Mouse (Mus musculus) cerebral cortex, adult 2 months (tissue): ENCODE measurements around the gene Col4a6.

Source experiments
- WGBS: fragments of 180-500 bp; shearing (Covaris S2); methylation state at CpG from one replicate; pipeline ENCODE4 v1.1.7; 2018; 5-methylcytosine and 5-hydroxymethylcytosine counted together

Col4a6 gene

DNA sequence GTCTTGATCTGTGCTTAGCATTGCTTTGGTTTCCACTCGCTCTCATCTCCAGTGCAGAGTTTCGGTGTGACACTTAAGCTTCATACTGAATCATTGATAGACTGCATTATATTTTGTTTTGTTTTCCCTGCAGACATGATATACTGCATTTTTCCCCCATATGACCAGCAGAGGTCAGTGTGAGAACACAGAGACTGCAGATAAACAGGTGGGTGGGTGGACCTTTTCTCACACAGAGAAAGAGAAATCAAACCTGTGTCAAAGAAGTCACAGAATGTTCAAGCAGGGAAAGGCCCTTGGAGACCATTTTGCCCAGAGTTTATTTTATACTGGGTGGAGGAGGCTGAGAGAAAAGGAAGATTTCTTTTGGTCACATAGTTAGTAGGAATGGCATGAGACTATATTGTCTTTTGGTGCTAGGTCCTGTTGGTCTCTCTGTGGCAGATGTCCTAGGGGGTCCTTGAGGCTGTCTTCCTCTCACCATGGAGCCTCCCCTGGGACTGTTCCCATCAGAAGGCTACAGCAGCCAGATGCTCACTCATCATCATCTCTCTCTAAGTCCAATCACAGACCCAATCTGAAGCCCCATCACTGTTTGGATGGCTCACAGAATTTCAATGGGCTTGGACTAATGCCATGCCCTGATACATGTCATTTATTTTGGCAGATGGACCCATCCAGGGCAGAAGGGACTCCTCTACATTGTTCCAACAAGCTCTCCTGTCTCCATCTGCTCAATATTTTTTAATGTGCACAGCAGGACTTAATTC lies 237.1 kb downstream of the Col4a6 start:
- 70% methylated on average over 2 of the region's 2 CpGs for WGBS

DNA sequence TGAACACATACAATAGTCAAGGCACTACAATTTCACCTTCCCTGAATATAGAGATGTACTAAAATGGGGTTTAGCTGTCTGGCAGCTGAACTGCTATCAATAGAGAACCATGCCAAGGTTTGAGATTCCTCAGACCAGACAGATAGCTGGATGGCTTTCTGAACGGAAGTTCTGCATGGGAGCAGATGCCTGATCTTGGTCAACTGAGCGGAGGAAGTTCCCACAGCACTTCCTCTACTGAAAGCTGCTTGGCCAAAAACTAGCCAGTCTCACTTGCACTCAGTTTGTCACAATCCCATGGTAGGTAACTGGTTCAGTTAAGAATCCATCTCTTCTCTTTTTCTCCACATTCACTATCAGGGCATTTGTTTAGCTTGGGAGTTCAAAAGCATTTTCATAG lies 245.7 kb downstream of the Col4a6 start:
- 79% methylated on average over 2 of the region's 2 CpGs for WGBS

DNA sequence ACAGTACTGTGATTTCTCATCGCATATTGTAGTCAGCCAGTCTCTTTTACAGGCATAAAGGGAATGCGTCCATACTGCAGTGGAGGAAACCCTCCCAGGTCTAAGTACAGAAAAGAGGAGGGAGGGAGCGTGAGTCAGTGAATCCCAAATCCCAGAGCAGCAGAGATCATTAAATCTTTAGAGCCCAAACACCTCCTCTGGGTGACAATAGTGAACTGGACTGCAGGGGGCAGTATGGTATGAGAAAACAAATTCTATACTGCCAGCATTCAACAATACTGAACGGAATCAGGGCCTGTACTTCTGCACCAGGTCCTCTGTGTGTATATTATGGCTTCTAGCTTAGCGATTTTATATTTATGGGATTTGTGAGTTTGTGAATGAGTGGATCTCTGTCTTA lies 261.1 kb downstream of the Col4a6 start:
- 37% methylated on average over 5 of the region's 5 CpGs for WGBS

DNA sequence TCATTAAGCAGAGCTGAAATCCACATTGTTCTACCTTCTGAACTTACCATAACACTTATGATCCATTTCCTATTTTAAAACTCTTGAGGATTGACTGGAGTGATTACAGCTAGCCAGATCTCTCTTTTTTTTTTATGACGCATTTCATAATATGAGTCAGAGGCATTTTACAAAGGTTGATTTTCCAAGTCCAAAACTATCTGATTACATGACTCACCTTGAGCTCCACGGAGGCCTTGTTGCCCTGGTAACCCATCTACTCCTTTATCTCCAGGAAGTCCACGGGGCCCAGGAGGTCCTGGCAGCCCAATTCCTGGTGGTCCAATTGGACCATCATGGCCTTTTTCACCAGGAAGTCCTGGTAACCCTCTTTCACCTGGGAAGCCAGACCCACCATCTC lies 274.9 kb downstream of the Col4a6 start:
- WGBS = 65% methylated on average over 3 of the region's 3 CpGs

DNA sequence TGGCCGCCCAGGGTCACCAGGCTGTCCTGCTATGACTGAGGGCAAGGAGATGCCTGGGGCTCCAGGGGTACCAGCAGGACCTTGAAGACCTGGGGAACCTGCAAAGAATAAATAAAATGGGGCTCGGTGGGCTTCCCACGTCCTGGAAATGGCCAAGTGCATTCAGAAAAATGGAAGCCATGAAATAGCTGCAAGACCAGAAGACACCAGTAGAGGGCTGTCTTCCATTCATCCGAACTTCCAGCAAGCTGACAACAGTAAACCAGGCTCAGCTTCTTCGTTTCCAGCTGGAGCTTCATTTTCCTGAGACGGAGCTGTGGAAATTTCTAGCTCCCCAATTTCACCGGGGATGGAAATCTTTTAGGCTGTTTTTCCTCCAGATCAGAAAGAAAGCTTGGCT lies 298.5 kb downstream of the Col4a6 start:
- WGBS = 20% methylated on average over 7 of the region's 7 CpGs

DNA sequence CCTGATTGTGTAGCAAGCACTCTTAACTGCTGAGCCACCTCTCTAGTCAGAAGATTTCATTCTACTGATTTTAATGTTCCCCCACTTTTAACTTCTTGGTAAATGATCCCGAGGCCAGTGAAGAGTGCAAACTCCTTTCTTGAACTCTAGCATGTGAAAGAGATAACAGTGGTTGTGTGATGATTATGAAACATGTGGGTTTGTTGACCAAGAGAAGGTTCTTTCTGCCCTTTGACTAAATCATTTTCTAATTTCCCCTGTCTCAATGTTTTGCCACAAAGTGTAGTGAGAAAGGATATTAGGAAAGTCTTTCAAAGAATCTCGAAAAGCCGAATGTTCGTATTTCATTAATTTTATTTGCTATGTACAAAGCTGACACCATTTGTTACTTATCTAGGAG lies 308.8 kb downstream of the Col4a6 start:
- WGBS = 99% methylated on average over 4 of the region's 4 CpGs

DNA sequence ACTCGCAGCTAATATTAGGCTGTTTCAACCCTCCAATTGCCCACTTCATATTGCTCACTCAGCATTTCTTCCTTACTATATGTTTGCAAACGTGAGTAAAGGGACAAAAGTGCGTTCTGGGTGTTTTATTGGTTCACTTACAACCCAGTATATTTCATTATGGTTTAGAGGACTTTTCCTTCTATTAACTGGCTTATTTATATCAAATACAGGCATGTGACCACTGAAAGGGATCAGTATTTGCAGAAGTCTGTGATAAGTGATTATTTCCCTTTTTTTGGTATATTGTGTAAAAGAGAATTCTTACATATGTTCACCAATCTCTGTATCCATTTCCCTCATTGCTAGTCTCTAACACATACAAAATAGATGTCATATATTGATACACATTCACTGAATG lies 313.5 kb downstream of the Col4a6 start:
- WGBS = 88% methylated on average over 3 of the region's 3 CpGs

DNA sequence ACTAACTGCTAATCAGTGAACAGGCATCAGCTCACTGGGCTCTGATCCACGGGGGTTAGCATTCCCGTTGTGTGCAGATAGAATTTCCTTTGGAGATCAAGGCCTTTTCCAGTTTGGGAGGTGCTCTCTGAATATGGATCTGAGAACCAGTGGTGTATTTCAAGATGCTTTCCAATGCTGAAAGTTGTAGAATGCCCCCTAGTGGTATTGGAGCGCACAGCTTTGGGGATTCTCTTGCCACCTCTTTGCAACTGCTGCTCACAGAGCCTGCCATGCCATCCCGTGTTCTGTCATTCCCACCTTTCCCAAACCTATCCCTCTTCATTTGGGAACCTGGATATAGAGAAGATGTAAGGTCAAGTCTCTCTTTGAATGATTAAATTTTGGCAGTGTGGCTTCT lies 315.7 kb downstream of the Col4a6 start:
- 37% methylated on average over 4 of the region's 4 CpGs for WGBS

DNA sequence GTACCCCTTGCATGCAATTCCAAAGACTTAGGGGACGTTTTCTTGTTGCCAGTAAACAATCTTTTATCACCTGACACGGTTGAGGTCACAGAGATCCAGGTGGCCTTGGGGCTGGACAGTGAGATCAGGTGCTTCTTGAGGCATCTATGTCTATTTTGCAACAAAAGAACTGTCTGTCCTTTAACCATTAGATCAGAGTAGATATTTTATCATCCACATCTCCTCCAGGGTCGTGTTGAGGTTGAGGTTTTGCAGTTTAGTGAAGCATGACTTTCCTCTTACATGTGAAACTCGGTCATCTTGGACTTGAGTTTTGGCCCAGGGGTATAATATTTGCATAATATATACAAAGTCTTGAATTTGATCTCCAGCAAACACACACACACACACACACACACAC lies 316.2 kb downstream of the Col4a6 start:
- 75% methylated on average over 4 of the region's 4 CpGs for WGBS

DNA sequence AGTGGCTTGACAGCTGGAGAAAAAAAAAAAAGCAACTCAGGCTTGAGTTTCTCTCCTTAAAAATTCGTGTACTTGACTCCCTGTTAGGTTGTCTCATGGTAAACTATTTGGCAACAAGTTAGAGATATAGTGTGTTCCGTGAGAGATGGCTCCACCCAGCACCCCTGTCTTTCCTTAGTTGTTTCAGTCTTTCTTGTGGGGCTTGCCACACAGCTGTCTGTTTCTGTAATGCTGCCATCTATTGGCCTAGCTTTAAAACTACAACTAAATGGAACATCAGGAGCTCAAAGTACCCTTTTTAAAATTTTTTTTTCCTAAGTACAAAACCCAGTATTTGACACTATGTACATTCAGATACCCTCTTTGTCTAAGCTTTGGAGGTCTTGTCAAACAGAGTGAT lies 317.2 kb downstream of the Col4a6 start:
- WGBS = 2% methylated on average over 2 of the region's 2 CpGs

DNA sequence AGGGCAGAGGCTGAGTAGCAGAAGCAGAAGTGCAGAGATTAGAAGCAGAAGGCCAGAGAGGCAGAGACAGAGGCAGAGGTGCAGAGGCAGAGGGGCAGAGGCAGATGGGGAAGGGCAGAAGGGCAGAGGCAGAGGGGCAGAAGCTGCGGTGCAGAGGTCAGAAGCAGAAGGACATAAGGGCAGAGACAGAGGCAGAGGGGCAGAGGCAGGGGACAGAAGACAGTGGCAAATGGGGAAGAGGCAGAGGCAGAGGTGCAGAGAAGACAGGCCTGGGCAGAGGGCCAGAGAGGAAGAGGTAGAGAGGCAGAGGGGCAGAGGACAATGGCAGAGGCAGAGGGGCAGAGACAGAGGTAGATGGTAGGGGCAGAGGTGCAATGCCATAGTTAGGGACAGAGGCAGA lies 324.2 kb downstream of the Col4a6 start:
- WGBS = 75% methylated on average over 1 of the region's 1 CpGs
